Mouse (Mus musculus): ENCODE data around the gene Fth1. TPM values are rescaled to one million over a fixed set of nuclear protein-coding genes. Genes with fewer than 3 reads are reported as not detected.

Fth1 gene
- polyA plus RNA-seq (2014; fragmentation: Illumina TruSeq; extraction: RNeasy Lipid Tissue Mini Kit (QIAGEN cat#74804); ENCODE audit: low read depth, low replicate concordance) = 2,429 TPM

DNA sequence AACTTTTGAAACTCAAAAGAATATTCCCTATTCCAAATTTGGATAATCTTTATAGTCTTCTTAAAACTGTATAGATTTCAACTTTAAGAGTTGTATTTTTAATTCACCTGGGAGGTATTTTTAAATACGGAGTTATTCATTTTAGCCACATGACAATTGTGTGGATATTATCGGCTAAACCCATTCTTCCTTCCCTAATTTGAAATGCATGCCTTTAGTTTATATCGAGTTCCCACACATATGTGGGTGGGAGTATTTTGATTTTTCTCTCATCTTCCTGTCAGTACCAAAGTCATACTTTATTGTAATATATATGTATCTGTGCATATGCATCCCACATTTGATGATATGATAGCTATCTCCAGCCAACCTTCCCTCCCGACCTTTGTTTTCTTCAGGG, at the start of gene Fth1:
Fth1 (plus strand) TSS at position 341 of the 400 bp plus-strand sequence.

GRCm38 (mm10) chr19:10001206-10001969, 21.0 kb downstream of the Fth1 start, which contains the start of the genes Best1 and Rab3il1:
Best1 (minus strand) TSS chr19:10001633.
Rab3il1 (plus strand) TSS chr19:10001669.

Other genes starting within 250 kb of the Fth1 start
- gene Scgb2a2, start 133.0 kb upstream of the Fth1 start, polyA plus RNA-seq (2014; fragmentation: Illumina TruSeq; extraction: RNeasy Lipid Tissue Mini Kit (QIAGEN cat#74804); ENCODE audit: low read depth, low replicate concordance) = not detected
- gene Incenp, start 81.0 kb upstream of the Fth1 start, polyA plus RNA-seq (2014; fragmentation: Illumina TruSeq; extraction: RNeasy Lipid Tissue Mini Kit (QIAGEN cat#74804); ENCODE audit: low read depth, low replicate concordance) = 10.5 TPM
- gene Best1, start 21.0 kb downstream of the Fth1 start, polyA plus RNA-seq (2014; fragmentation: Illumina TruSeq; extraction: RNeasy Lipid Tissue Mini Kit (QIAGEN cat#74804); ENCODE audit: low read depth, low replicate concordance) = 3.3 TPM
- gene Rab3il1, start 21.1 kb downstream of the Fth1 start, polyA plus RNA-seq (2014; fragmentation: Illumina TruSeq; extraction: RNeasy Lipid Tissue Mini Kit (QIAGEN cat#74804); ENCODE audit: low read depth, low replicate concordance) = 29.7 TPM
- 155 TPM for gene Fads3, start 61.0 kb downstream of the Fth1 start, polyA plus RNA-seq (2014; fragmentation: Illumina TruSeq; extraction: RNeasy Lipid Tissue Mini Kit (QIAGEN cat#74804); ENCODE audit: low read depth, low replicate concordance)
- gene Fads2, start 121.1 kb downstream of the Fth1 start, polyA plus RNA-seq (2014; fragmentation: Illumina TruSeq; extraction: RNeasy Lipid Tissue Mini Kit (QIAGEN cat#74804); ENCODE audit: low read depth, low replicate concordance) = 284 TPM
- gene Fads1, start 202.3 kb downstream of the Fth1 start, polyA plus RNA-seq (2014; fragmentation: Illumina TruSeq; extraction: RNeasy Lipid Tissue Mini Kit (QIAGEN cat#74804); ENCODE audit: low read depth, low replicate concordance) = 172 TPM
- gene Tmem258, start 223.4 kb downstream of the Fth1 start, polyA plus RNA-seq (2014; fragmentation: Illumina TruSeq; extraction: RNeasy Lipid Tissue Mini Kit (QIAGEN cat#74804); ENCODE audit: low read depth, low replicate concordance) = 216 TPM
- gene Fen1, start 223.6 kb downstream of the Fth1 start, polyA plus RNA-seq (2014; fragmentation: Illumina TruSeq; extraction: RNeasy Lipid Tissue Mini Kit (QIAGEN cat#74804); ENCODE audit: low read depth, low replicate concordance) = 9.7 TPM